Mouse (Mus musculus): ENCODE results near the gene Fam160b1.

DNA sequence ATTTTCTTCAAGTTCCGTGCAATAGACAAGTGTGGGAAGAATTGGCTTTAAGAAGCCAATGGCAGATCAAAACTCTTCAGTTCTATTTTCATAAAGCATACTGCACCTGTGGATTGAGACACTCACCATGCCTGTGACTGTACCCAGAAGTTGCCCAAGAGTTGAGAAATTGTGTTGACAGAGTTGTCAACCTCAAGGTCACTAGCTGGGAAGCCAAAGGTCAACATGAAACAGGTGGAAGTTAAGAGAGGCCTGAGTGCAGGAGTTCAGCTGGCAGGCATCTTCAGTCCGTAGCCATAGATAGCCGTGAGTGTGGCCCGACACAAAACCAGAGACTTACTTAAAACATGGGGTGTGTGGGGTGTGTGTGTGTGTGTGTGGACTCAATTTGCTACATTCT lies 6.7 kb downstream of the Fam160b1 start:
- no peak for TF ChIP-seq CTCF (IDR thresholded peaks at IDR 0.05; ENCODE audit: low read depth)
- TF ChIP-seq EP300 (IDR thresholded peaks at IDR 0.05; ENCODE audit: low read depth): peak; percentile 86
